In the genomic region with DNA sequence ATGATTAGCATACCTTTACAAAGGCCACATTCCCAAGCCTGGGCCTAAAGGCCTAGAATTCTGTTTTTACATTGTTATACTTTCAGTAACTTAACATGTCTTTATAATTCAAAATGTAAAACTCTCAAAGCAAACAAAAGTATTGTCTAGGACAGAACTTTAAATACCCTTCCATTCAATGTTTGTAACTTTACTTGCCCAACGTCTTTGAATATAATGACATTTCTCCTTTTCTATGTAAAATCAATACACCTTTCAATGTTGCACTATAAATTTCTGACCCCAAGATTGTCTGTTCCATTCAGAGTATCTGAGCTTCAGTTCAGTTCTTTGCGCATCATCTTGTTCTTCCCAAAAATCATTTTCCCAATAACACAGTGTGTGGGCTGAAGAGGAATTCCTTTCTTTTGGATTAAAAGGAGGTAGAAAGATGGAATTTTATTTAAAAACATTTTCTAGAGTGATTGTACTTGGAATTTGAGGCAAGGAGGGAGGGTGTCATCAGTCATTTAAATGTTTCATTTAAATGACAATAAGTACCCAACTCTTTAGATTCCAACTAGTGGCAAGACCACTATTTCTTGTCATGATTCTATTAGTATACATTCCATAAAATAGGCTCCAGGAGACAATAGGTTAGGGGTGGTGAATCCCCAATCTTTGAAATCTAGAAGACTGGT, we compare ENCODE assay signal across 18 mouse cellular contexts.
"Had no signal": no experiment of that assay in that cellular context is flagged by ENCODE, and none has a peak within 500 bp of the region (broad histone marks: within the 10 kb centered on the region; RNA-seq: fewer than 3 reads in every experiment).

No protein-coding gene starts in this region.

- H3K9ac ChIP-seq: liver, postnatal 0 days; lung, embryonic 15.5 days; midbrain, embryonic 13.5 days; midbrain, embryonic 15.5 days; neural tube, embryonic 12.5 days had no signal

- H3K9me3 ChIP-seq: lung, embryonic 15.5 days; midbrain, embryonic 13.5 days; midbrain, embryonic 15.5 days; neural tube, embryonic 12.5 days had no signal

- H3K27me3 ChIP-seq: lung, embryonic 15.5 days; megakaryocyte, embryonic 14.5 days; midbrain, embryonic 13.5 days; midbrain, embryonic 15.5 days; neural tube, embryonic 12.5 days had no signal

- H3K4me1 ChIP-seq: lung, embryonic 15.5 days; megakaryocyte, embryonic 14.5 days; neural tube, embryonic 12.5 days had no signal

- ATAC-seq: liver, postnatal 0 days; lung, postnatal 0 days; midbrain, embryonic 13.5 days; midbrain, embryonic 15.5 days had no signal

- H3K36me3 ChIP-seq: lung, embryonic 15.5 days; midbrain, embryonic 13.5 days; midbrain, embryonic 15.5 days; neural tube, embryonic 12.5 days had no signal

- H3K4me2 ChIP-seq: lung, embryonic 15.5 days; midbrain, embryonic 11.5 days; midbrain, embryonic 13.5 days; midbrain, embryonic 15.5 days; neural tube, embryonic 12.5 days had no signal

- H3K4me3 ChIP-seq: lung, embryonic 15.5 days; megakaryocyte, embryonic 14.5 days; midbrain, embryonic 13.5 days; midbrain, embryonic 15.5 days; neural tube, embryonic 12.5 days had no signal

- H3K27ac ChIP-seq: lung, embryonic 15.5 days; macrophage; midbrain, embryonic 13.5 days; midbrain, embryonic 15.5 days; neural tube, embryonic 12.5 days had no signal

- DNase-seq: liver, postnatal 0 days; lung, adult 2 months; lung, postnatal 14 days; lung, postnatal 36 days; right cerebral cortex, postnatal 25 days; right cerebral cortex, postnatal 4 days; spleen, adult 18-20 months; thymus, adult 18-20 months; thymus, postnatal 14 days; thymus, postnatal 36 days had no signal
